Mouse (Mus musculus) lung, embryonic 15.5 days (tissue): ENCODE measurements at regions not wholly inside any gene's neighbourhood (a gene's known extent, or its start where the extent isn't known, plus 50 kb on each side); places are given as distances from the start of the nearest gene placed in this dataset.

Source experiments
- ATAC-seq: fragments of 200-750 bp; cut with Nextera tagmentation; 2 replicates; pipeline ENCODE4 v1.8.0; 2017; ENCODE audit warnings: moderate number of reproducible peaks, borderline replicate concordance; ENCODE audit not compliant: low FRiP score, low TSS enrichment; ENCODE audit errors: extremely low read depth
- H3K27ac ChIP-seq: fragments of 300-500 bp; sonication (generic); 2 replicates; pipeline ENCODE4 v1.5.1; 2015; ENCODE audit warnings: moderate library complexity, mild to moderate bottlenecking, inconsistent platforms
- H3K27me3 ChIP-seq: fragments of 300-500 bp; sonication (generic); 2 replicates; pipeline ENCODE4 v1.6.1; 2015; ENCODE audit warnings: inconsistent platforms
- H3K36me3 ChIP-seq: fragments of 300-500 bp; sonication (generic); 2 replicates; pipeline ENCODE4 v1.6.1; 2015; ENCODE audit warnings: inconsistent platforms
- H3K4me1 ChIP-seq: fragments of 300-500 bp; sonication (generic); 2 replicates; pipeline ENCODE4 v1.6.1; 2015; ENCODE audit warnings: inconsistent platforms
- H3K4me2 ChIP-seq: fragments of 300-500 bp; sonication (generic); 2 replicates; pipeline ENCODE4 v1.6.1; 2015; ENCODE audit warnings: inconsistent platforms, mild to moderate bottlenecking, moderate library complexity
- H3K4me3 ChIP-seq: fragments of 300-500 bp; sonication (generic); 2 replicates; pipeline ENCODE4 v1.5.1; 2015; ENCODE audit warnings: mild to moderate bottlenecking, inconsistent platforms
- H3K9ac ChIP-seq: fragments of 300-500 bp; sonication (generic); 2 replicates; pipeline ENCODE4 v1.6.1; 2015; ENCODE audit warnings: inconsistent platforms
- H3K9me3 ChIP-seq: fragments of 300-500 bp; sonication (generic); 2 replicates; pipeline ENCODE4 v1.6.1; 2016; ENCODE audit warnings: inconsistent platforms
- WGBS: fragments of 180-500 bp; shearing (Covaris S2); methylation state at CpG from one replicate; pipeline ENCODE4 v1.1.7; 2015; 5-methylcytosine and 5-hydroxymethylcytosine counted together

DNA sequence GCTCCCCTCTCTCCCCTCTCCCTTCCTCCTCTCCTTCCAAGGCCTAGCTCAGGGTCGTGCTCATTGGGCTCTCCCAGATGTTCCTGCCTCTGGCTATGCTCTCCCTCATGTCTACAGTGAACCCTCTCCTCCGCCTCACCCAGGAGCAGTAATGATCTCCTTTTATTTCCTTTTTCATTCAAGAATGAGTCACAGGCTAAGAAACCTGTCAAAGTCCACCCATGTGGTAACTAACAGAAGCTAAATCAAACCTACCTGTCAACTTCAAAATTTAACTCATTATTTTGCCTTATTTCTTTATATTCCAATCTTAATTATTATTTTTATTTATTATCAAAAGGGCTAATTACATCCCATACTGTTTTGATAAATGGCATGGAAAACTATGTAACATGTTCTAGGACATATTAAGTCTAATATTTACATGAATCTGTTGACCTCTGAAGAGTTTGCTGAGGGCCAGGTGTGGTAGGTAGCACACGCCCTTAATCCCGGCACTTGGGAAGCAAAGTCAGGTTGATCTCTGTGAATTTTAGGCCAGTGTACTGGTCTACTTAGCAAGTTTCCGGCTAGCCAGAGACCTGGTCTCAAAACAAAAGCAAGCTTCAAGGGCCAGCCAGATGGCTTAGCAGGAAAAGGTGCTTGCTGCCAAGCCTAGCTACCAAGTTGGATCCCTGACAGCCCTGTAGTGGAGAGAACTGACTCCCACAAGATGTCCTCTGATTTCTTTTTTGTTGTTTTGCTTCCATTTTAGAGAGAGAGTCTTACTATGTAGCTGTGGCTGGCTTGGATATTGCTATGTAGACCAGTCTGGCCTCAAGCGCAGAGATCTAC, 51.9 kb upstream of the Slc16a1 start:
- Histone ChIP-seq H3K36me3 (no peaks in the 10 kb centered on the region), H3K9me3 (no peaks in the 10 kb centered on the region), H3K27ac (no peak overlapping the region), H3K27me3 (no peaks in the 10 kb centered on the region), H3K4me3 (no peak overlapping the region), H3K4me2 (no peak overlapping the region), H3K4me1 (no peaks in the 10 kb centered on the region), H3K9ac (no peak overlapping the region)
- 84% methylated on average over 6 of the region's 6 CpGs for WGBS
- ATAC-seq = no peak

DNA sequence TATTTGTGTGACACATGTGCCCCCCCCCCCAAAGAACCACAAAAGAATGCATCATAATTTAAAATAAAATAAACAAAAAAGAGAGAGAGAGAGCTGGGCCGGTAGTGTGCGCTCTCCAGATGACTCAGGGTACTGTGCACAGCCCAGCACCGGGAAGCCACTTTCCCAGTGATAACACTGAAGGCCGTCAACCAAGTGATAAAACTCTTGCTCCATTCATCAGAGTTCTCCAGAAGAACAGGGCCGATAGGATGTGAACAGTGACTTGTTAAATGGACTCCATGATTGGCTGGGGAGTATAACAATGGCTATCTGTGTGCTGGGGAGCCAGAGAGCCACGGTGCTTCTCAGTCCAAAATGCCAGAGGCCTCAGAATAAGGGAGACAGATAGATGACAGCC, 53.2 kb upstream of the Slc16a1 start:
- no peak overlapping the region for H3K9ac ChIP-seq
- H3K9me3 ChIP-seq = no peaks in the 10 kb centered on the region
- ATAC-seq = no peak
- H3K27me3 ChIP-seq = no peaks in the 10 kb centered on the region
- no peak overlapping the region for H3K4me3 ChIP-seq
- no peak overlapping the region for H3K4me2 ChIP-seq
- no peaks in the 10 kb centered on the region for H3K4me1 ChIP-seq
- no peak overlapping the region for H3K27ac ChIP-seq
- no peaks in the 10 kb centered on the region for H3K36me3 ChIP-seq
- 28% methylated on average over 6 of the region's 6 CpGs for WGBS

DNA sequence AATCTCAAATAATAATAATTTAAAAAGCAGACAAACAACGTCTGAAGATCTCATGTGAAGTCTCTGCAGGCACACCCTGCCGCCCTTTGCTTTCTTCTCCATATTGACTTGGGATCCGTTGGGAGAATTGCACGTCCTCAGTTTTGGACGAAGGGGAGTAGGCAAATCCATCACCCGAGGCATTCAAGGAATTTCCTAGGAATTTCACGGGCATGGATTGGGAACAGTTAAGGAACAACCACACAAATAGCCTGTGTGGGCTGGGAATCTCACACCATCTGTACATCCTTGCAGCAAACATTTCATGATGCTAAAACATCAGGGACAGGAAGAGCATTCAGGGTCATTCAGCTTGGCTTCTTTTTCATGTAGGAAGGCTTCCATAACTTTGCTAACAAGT, 55.2 kb upstream of the Slc16a1 start:
- Histone ChIP-seq H3K27me3 (no peaks in the 10 kb centered on the region), H3K36me3 (no peaks in the 10 kb centered on the region), H3K4me1 (no peaks in the 10 kb centered on the region), H3K4me2 (no peak overlapping the region), H3K9ac (no peak overlapping the region), H3K9me3 (no peaks in the 10 kb centered on the region), H3K27ac (no peak overlapping the region), H3K4me3 (no peak overlapping the region)
- ATAC-seq = no peak
- WGBS = 32% methylated on average over 7 of the region's 7 CpGs

- WGBS = 88% methylated on average over 10 of the region's 10 CpGs
These were observed 55.9 kb upstream of the Slc16a1 start for GRCm38 (mm10) chr3:104582521-104582920.

GRCm38 (mm10) chr3:104579186-104579585, 59.3 kb upstream of the Slc16a1 start:
- Histone ChIP-seq H3K4me2 (no peak overlapping the region), H3K27ac (no peak overlapping the region)

More at GRCm38 (mm10) chr3:104582521-104582920, 55.9 kb upstream of the Slc16a1 start:
- ATAC-seq = no peak
- H3K9me3 ChIP-seq = no peaks in the 10 kb centered on the region
- H3K4me3 ChIP-seq = no peak overlapping the region
- H3K4me1 ChIP-seq = no peaks in the 10 kb centered on the region
- H3K36me3 ChIP-seq = no peaks in the 10 kb centered on the region
- H3K9ac ChIP-seq = no peak overlapping the region
- no peak overlapping the region for H3K27ac ChIP-seq
- H3K27me3 ChIP-seq = no peaks in the 10 kb centered on the region
- no peak overlapping the region for H3K4me2 ChIP-seq

DNA sequence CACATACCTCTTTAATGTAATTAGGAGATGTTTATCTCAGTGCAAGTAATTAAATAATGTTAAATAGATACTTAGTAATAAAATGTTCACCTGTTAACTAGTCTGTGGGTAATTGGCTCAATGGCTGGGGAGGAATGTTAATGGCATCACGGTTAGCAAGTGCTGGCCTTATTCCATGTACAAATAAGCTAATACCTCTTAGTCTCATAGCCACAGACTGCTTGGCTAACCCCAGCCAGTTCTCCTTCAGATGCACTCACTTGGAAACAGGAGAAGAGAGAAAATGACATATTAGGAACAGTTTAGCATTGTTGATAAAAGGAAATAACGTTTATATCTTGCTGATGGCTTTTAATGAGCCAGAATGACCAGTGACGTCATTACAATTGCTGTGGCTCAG, 60.1 kb upstream of the Slc16a1 start:
- Histone ChIP-seq H3K9ac (no peak overlapping the region), H3K36me3 (no peaks in the 10 kb centered on the region), H3K4me1 (0 out of 2 replicates have a peak, but pooled peaks cover 2% of the 10 kb centered on the region), H3K4me3 (no peak overlapping the region), H3K9me3 (no peaks in the 10 kb centered on the region), H3K4me2 (no peak overlapping the region), H3K27me3 (no peaks in the 10 kb centered on the region), H3K27ac (no peak overlapping the region)
- WGBS = 31% methylated on average over 3 of the region's 3 CpGs
- no peak for ATAC-seq

More at GRCm38 (mm10) chr3:104579186-104579585, 59.3 kb upstream of the Slc16a1 start:
- ATAC-seq = no peak
- 60% methylated on average over 4 of the region's 4 CpGs for WGBS
- Histone ChIP-seq H3K36me3 (no peaks in the 10 kb centered on the region), H3K4me3 (no peak overlapping the region), H3K27me3 (no peaks in the 10 kb centered on the region), H3K9ac (no peak overlapping the region), H3K4me1 (0 out of 2 replicates have a peak, but pooled peaks cover 2% of the 10 kb centered on the region), H3K9me3 (no peaks in the 10 kb centered on the region)

DNA sequence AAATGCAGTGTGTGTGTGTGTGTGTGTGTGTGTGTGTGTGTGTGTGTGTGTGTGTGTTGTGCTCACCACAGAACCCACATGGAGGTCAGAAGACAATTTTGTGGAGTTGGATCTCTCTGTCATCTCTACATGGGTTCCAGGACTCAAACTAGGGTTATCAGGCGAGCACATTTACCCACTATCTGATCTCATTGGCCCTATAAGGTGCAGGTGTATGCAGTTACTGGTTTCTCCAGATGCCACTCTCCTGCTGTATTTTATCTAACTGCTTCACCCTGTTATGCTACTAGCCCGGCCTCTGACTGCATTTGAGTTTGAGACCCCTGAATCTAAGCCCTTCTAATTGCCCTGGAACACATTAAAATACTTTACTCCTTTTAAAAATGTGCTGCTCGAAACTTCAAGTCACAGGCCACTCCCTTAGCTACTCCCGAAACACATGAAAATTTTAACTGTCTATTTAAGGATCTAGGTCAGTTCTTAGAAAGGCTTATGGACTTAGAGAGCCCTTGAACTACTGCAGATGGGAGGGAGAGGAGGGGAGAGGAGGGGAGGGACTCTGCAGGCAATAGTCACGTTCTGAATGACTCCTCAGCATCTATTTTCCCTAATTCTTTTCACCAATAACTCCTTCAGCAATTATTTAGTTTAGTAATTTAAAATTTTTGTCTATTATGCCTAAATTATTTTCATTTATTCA, 61.1 kb upstream of the Slc16a1 start:
- Histone ChIP-seq H3K27ac (no peak overlapping the region), H3K9me3 (no peaks in the 10 kb centered on the region), H3K4me1 (0 out of 2 replicates have a peak, but pooled peaks cover 2% of the 10 kb centered on the region), H3K4me2 (no peak overlapping the region), H3K9ac (no peak overlapping the region), H3K4me3 (no peak overlapping the region), H3K27me3 (no peaks in the 10 kb centered on the region), H3K36me3 (no peaks in the 10 kb centered on the region)
- ATAC-seq = no peak
- 47% methylated on average over 5 of the region's 5 CpGs for WGBS

- Histone ChIP-seq H3K9me3 (no peaks in the 10 kb centered on the region), H3K27me3 (no peaks in the 10 kb centered on the region), H3K4me2 (no peak overlapping the region), H3K9ac (no peak overlapping the region), H3K4me1 (0 out of 2 replicates have a peak, but pooled peaks cover 2% of the 10 kb centered on the region), H3K36me3 (no peaks in the 10 kb centered on the region), H3K27ac (no peak overlapping the region), H3K4me3 (no peak overlapping the region)
- no peak for ATAC-seq
- WGBS = 76% methylated on average over 5 of the region's 5 CpGs
These were observed 61.7 kb upstream of the Lrig2 start for GRCm38 (mm10) chr3:104573277-104573940.

DNA sequence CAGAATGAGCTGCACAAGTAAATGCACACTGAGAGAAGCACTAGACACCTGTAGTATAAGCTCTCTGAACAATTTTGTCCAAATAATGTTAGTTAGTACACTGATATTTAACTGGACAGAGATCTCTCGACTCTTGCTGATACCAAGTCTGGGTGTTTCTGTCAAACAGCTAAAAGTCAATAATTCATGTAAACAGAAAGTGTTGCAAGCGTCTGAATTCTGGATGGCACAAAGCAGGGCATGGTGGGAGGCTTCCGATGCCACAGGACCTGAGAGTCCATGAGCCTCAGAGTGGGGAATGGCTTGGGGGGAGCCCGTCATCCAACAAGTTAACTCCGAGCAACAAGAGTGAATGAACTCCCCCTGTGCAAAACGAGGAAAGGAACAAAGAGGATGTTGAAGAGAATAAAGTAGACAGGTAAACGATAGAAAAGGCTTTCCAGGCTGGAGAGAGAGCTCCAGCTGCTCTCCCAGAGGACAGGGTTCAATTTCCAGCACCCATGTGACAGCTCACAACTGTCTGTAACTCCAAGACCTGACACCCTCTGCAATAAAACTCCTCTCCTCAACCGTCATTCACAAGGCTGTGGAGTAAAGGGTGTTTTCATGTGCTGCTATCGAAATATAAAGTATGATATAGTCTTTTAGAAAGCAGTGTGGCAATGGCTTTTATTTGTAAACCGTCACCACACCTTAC, 60.4 kb upstream of the Lrig2 start:
- no peak overlapping the region for H3K4me3 ChIP-seq
- H3K9me3 ChIP-seq = no peaks in the 10 kb centered on the region
- no peak overlapping the region for H3K27ac ChIP-seq
- no peaks in the 10 kb centered on the region for H3K27me3 ChIP-seq
- whole genome bisulfite sequencing = 51% methylated on average over 10 of the region's 10 CpGs
- no peaks in the 10 kb centered on the region for H3K4me1 ChIP-seq
- no peaks in the 10 kb centered on the region for H3K36me3 ChIP-seq
- no peak overlapping the region for H3K4me2 ChIP-seq
- no peak overlapping the region for H3K9ac ChIP-seq
- ATAC-seq = no peak

GRCm38 (mm10) chr3:104565423-104566230, 53.9 kb upstream of the Lrig2 start:
- H3K27ac ChIP-seq = no peak overlapping the region
- peaks cover 12% of the 10 kb centered on the region for H3K4me1 ChIP-seq
- no peak for ATAC-seq
- H3K9ac ChIP-seq = no peak overlapping the region
- H3K36me3 ChIP-seq = no peaks in the 10 kb centered on the region
- no peak overlapping the region for H3K4me3 ChIP-seq
- H3K4me2 ChIP-seq = no peak overlapping the region
- H3K27me3 ChIP-seq = no peaks in the 10 kb centered on the region
- WGBS = 52% methylated on average over 13 of the region's 13 CpGs
- H3K9me3 ChIP-seq = no peaks in the 10 kb centered on the region

DNA sequence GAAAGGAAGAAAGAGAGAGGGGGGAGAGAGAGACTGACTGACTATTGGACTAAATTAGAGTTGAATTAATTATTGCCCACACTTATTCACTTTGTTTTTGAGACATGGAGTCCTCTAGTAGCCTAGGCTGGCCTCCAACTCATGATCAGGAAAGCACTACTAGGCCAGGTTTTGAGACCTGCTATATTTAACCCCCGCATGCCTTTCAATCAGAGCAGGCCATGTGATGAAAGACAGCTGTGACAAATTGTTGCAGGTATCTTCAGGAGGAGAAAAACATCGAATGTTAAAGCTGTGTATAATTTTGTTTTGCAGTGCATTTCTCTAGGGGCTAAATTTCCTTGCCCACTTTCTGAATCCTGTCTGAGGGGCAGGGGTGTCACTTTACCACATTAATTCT, 53.1 kb upstream of the Lrig2 start:
- no peaks in the 10 kb centered on the region for H3K27me3 ChIP-seq
- H3K4me1 ChIP-seq = peaks cover 15% of the 10 kb centered on the region
- H3K9ac ChIP-seq = no peak overlapping the region
- no peaks in the 10 kb centered on the region for H3K9me3 ChIP-seq
- H3K36me3 ChIP-seq = no peaks in the 10 kb centered on the region
- ATAC-seq = no peak
- 64% methylated on average over 2 of the region's 2 CpGs for WGBS
- H3K27ac ChIP-seq = no peak overlapping the region
- no peak overlapping the region for H3K4me2 ChIP-seq
- no peak overlapping the region for H3K4me3 ChIP-seq
